Mouse (Mus musculus) ZHBTc4 (cell line): ENCODE measurements at regions not wholly inside any gene's neighbourhood (a gene's known extent, or its start where the extent isn't known, plus 50 kb on each side); places are given as distances from the start of the nearest gene placed in this dataset.
A peak's percentile ranks its signal among the peaks of the same experiment; 100 is the strongest.
"Not testable (repeated sequence)": the region's sequence is repeated elsewhere in the genome, so short reads cannot be mapped to it uniquely, and the experiment has no call there.

ENCODE experiments used
- DNase-seq: peaks from one replicate; pipeline ENCODE4 v3.0.0-alpha.2; 2011; ENCODE audit warnings: low read depth, low spot score

- no peak for DNase-seq
These were observed 52.4 kb upstream of the Plxna2 start for GRCm38 (mm10) chr1:194565574-194565973.

- DNase-seq = no peak
These were observed 54.1 kb upstream of the Plxna2 start for GRCm38 (mm10) chr1:194563946-194564345.

GRCm38 (mm10) chr1:194561098-194561497, 56.9 kb upstream of the Plxna2 start:
- DNase-seq = no peak

- no peak for DNase-seq
These were observed 69.4 kb upstream of the Plxna2 start for GRCm38 (mm10) chr1:194548661-194549060.

DNA sequence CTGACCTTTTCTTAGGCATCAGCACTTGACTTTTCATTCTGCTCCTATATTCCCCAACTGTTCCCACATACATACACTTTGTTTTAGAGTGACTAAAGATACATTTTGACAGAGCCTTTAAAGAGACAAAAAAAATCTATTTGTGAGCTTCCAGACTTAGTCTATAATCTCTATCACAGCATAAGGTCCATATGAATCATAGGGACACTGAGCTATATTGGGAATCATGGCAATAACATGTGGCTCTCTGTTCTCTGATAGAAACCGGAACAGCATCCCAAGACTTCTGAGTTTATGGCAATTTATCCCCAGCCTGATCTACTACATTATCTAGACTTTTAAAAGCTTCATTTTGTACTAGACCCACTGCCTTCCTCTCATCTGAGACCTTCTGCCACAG, 69.8 kb upstream of the Plxna2 start:
- DNase-seq = no peak

GRCm38 (mm10) chr1:194540923-194541322, 77.1 kb upstream of the Plxna2 start:
- DNase-seq = no peak

DNA sequence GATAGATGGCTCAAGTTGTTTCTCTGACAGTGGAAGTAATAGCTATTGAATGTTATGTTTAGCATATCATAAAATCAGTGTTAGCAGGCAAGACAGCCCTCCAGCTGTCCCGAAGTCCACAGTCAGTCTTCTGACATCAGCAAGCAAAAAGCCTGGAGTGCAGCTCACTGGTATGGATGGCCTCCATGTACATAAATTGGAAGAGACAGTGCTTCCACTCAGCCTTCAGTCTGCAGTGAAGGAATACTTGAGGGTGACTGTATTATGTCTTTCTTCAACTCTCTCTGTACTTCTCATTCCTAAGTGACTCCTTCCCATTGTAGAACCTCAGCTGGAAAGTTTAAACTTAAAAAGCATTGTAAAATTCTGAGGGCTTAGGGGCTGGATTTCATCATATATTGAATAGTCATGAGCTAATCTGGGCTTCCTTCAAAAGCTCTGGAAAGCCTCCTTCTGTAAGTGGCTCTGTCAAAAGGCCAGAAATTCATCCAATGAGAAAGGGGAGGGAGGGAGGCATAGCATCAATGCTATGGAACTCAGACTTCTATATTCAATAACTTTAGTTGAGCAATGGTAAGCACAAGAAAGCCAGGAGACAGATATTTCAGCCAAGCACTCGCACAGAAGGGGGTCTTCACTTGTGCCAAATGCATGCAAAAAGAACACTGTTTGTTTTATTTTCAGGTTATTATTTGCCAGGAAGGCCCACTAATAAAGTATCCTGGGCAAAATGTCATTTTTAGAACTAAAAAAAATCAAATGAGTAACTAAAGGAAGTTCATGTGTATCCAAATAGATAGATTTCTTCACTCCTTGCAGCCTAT, 90.5 kb upstream of the Plxna2 start:
- DNase-seq = no peak

DNA sequence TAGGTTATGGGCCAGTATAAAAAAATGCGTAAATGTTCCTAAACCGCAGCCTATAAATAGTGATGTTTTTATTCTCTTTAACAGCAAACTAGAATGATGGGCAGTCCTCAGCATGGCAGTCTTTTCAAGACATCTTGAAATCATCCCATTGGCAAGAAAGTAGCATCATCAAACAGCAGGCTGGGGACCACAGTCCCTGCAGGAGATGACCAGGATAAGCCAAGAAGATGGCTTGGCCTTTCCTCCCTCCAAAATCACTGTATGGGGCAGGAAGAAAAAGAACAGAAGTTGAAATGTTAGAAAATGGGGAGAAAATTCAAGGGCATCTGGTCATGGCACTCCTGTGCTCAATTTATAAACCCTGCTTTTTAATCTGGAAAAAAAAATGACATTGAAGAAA, 93.0 kb upstream of the Plxna2 start:
- DNase-seq = no peak

GRCm38 (mm10) chr1:194521216-194521615, 96.8 kb upstream of the Plxna2 start:
- DNase-seq = no peak

GRCm38 (mm10) chr1:194519509-194520220, 98.4 kb upstream of the Plxna2 start:
- DNase-seq = no peak

DNA sequence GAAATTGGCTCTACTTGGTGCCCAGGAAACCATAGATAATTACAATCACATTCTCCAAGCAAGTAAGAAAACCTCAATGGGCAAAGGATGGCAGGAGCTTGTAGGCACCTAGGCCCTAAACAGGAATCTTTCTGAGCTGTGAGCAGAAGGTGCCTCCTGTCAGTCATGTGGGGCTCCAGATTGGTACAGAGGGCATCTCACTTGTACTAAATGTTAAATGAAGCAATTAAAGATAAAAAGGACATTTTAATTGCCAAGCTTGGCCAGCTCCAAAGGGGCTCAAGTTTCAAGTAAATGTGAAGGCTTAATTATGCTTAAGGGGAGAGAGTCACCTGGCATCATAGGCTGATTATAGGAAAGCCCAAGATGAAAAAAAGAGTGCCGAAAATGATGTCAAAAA, 101.9 kb upstream of the Plxna2 start:
- DNase-seq = no peak

GRCm38 (mm10) chr1:194508314-194508713, 109.7 kb upstream of the Plxna2 start:
- DNase-seq = no peak

DNA sequence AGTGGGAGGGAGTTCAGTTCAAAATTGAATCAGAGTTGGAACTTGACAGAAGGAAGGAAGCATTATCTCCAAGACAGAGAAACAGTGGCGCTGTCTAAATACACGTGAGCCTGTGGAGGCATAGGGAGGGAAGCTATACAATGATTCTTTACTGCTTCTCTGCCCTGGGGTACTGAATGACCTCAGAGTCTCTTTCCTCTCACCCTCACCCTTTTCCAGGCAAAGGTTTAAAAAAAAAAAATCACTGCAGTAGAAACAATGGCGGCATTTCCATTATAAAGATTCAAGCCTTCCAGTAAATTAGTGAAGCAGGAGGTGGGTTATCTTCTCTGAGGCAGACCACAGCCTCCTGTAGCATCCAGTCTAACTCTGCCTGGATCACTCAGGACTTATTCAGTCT, 112.2 kb upstream of the Plxna2 start:
- DNase-seq = peak; percentile 77

- no peak for DNase-seq
These were observed 113.8 kb upstream of the Plxna2 start for GRCm38 (mm10) chr1:194504207-194504606.

DNA sequence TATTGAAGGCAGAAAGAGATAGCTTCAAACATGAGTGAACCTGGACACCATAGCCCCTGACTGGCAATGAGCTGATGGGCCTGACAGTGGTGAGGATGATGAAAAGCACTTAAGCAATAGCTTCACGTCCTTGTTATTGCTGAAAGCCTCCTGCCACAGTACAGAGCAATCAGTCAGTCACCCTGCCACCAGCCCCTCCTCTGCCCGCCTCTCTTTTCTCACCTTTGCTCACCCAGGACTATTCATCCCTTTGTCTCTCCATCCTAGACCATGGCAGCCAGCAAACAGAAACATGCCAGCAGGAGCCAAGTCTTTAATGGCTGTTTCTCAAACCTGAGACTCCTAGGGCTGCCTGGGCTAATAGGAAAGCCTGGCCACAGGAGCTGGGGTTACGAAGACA, 114.5 kb upstream of the Plxna2 start:
- no peak for DNase-seq

- DNase-seq = no peak
These were observed 121.6 kb upstream of the Plxna2 start for GRCm38 (mm10) chr1:194496424-194496823.

DNA sequence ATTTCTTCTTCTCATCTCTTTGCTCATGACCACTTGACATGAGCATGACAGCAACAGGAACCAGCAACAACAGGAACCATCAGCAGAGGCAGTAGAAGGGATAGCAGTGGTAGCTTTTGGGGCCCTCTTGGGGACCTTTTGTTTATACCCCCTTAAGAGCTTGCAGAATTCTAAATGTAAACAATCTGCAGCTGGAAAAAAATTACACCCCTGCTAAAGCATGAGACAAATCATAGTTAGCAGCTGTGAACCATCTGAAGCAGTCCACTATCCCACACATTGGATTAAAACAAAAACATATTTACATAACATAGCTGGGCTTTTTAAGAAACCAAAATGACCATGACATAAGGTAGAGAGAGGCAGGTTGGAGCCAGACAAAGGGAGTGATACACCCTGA, 126.9 kb upstream of the Plxna2 start:
- no peak for DNase-seq

- DNase-seq = no peak
These were observed 129.9 kb upstream of the Plxna2 start for GRCm38 (mm10) chr1:194488126-194488525.

DNA sequence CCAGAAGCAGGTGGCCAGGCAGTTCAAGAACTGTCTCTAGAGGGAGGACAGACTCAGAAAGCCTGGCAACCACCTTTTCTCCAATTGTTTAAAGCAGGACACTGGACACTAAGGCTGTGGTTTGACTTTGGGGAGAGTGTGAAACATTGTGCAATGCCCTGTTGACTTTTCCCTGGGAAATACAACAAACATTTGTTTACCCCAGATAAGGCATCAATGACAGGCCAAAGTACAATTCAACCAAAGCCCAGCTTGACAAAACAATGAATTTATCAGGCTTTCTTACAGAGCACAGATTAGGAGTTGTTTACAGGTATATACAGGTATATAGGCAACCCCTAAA, 135.3 kb upstream of the Plxna2 start:
- DNase-seq = no peak

GRCm38 (mm10) chr1:194482001-194482716, 135.9 kb upstream of the Plxna2 start:
- no peak for DNase-seq

- DNase-seq = not testable (repeated sequence)
These were observed 146.7 kb upstream of the Plxna2 start for GRCm38 (mm10) chr1:194471281-194471680.

- DNase-seq = no peak
These were observed 165.5 kb upstream of the Plxna2 start for GRCm38 (mm10) chr1:194452480-194452879.

GRCm38 (mm10) chr1:194443681-194444080, 174.3 kb upstream of the Plxna2 start:
- DNase-seq = no peak
